Mouse (Mus musculus): Measurements from ENCODE around the gene Fis1. TPM values are rescaled to one million over a fixed set of nuclear protein-coding genes. Genes with fewer than 3 reads are reported as not detected.

Fis1 gene
- polyA plus RNA-seq (2017; shearing (Covaris generic)): 161 TPM

DNA sequence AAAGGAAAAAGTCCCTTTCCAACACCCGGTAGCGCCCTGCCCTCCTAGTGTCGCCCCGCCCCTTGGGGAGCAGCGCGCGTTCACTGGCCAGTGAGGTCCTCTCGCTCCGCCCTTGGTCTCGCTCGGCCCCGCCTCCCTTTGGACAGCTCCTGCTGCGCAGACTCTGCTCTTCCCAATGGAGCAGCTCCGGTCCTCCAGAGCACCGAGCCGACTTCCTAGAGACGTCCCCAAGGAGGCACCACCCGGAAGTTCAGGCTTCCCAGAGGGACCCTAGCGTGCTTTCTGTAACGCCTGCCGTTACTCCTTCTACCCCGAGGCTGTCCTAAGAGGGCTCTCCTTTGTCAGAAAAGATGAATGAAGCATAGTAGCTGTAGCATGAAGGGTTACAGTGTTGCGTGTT, at the start of gene Fis1:
Fis1 (plus strand) TSS at position 261 of the 400 bp plus-strand sequence.

DNA sequence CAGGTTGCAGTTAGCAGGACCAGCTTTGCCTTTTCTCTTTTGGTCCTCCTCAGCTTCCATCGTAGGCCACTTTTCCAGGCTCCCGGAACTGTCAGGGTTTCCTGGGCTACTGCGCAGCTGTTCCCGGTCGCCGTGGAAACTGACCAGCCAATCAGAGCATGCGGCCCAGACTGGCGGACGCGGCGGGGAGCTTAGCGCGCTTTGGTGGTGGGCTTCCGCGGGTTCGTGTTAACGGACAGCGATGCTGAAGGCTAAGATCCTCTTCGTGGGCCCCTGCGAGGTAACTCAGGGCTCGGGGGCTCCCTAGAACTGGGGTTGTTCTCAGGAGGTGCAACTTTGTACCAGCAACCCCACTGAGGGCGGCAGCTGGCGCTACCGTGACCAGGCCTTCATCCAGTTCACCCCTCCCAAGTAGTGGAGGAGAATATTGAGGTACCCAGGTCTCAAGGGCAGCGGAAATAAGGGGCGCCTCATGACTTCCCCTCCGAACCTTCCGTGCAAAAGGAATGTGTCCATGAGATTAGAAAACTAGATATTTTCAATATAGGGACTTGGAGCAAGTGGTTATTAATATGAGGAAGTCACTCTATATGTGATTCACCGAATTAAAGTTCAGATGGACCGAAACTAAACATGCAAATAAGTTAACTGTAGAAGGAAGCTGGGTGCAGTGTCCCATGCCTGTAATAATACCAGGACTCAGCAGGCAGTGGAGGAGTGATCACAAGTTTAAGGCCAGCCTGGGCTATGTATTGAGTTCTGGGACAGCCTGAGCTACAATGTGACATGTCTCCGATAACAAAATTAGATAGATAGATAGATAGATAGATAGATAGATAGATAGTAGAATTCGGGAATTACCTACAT, 44.9 kb upstream of the Fis1 start, which contains the start of gene Ift22:
Ift22 (plus strand) TSS at position 160 of the 867 bp plus-strand sequence.

DNA sequence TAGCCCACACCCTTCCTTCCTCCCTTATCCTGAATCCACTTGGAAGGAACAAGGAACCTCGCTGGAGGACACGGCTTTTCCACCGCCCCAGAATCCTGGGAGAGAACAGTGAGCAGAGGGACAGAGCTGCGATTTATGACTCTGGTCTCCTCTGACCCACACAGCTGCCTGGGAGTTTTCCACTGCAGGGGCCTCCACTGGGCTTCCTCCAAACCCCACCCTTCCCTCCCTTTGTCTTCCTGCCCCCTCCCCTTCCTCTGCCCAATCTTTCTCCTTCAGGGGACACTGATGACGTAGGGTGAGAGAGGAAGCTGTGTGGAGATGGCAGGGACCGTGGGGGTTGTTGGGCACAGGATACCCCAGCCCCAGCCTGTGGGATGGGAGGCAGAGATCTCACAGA, 13.3 kb downstream of the Fis1 start, which contains the start of gene Cldn15:
Cldn15 (plus strand) TSS at position 286 of the 400 bp plus-strand sequence.

DNA sequence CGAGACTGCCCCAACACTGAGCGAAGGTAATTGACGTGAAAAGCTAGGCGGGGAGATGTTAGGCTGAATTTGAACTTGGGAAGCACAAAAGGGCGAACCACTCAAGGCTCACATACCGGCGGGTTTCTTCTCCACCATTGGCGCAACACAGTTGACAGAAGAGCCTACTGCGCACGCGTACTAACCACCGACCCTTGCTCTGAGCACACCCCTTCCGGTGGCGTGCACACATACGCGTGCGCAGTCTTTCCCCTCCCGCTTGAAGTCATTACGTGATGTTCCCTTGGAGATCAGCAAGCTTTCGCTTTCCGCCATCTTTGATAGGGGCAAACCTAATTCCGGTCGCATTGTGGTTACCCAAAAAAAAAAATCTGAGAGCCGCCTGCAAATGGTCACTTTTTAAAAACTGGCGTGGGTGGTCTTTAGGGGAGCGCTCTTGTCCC, 33.6 kb downstream of the Fis1 start, which contains the start of gene Plod3:
Plod3 (plus strand) TSS at position 325 of the 443 bp plus-strand sequence.

DNA sequence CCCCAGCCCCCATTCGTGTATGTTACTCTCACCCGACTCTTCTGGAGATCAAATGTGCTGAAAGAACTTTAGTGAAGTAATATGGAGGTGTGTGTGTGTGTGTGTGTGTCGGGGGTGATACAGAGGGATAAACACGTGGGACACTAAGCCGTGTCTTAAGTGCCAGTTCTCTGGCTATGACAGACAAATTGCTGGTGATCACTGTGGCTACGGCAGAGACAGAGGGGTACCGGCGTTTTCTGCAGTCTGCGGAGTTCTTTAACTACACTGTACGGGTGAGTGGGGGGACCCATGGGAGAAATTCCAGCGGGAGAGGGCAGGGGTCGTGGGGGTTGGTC, 34.8 kb downstream of the Fis1 start, which contains the start of gene Znhit1:
Znhit1 (minus strand) TSS at position 88 of the 338 bp plus-strand sequence.

Other genes with a start within 250 kb of the Fis1 start
- gene Col26a1, start 70.1 kb upstream of the Fis1 start, polyA plus RNA-seq (2017; shearing (Covaris generic)): 0.14 TPM
- gene Ift22, start 45.1 kb upstream of the Fis1 start, polyA plus RNA-seq (2017; shearing (Covaris generic)): 3.7 TPM
- gene Cldn15, start 13.3 kb downstream of the Fis1 start, polyA plus RNA-seq (2017; shearing (Covaris generic)): not detected
- gene Plod3, start 33.7 kb downstream of the Fis1 start, polyA plus RNA-seq (2017; shearing (Covaris generic)): 5.3 TPM
- 23.6 TPM for gene Znhit1, start 34.7 kb downstream of the Fis1 start, polyA plus RNA-seq (2017; shearing (Covaris generic))
- gene Vgf, start 73.1 kb downstream of the Fis1 start, polyA plus RNA-seq (2017; shearing (Covaris generic)): 0.15 TPM
- gene Ap1s1, start 92.9 kb downstream of the Fis1 start, polyA plus RNA-seq (2017; shearing (Covaris generic)): 39.8 TPM
- gene Serpine1, start 119.0 kb downstream of the Fis1 start, polyA plus RNA-seq (2017; shearing (Covaris generic)): not detected
- 6.5 TPM for gene Trim56, start 162.9 kb downstream of the Fis1 start, polyA plus RNA-seq (2017; shearing (Covaris generic))
- gene Muc3, start 196.0 kb downstream of the Fis1 start, polyA plus RNA-seq (2017; shearing (Covaris generic)): 0.80 TPM